Mouse (Mus musculus) limb, embryonic 14.5 days (tissue): Measurements from ENCODE around the gene Olfr1131. TPM values are rescaled to one million over a fixed set of nuclear protein-coding genes. Genes with fewer than 3 reads are reported as not detected.

Source experiments
- ATAC-seq: fragments of 200-750 bp; cut with Nextera tagmentation; 2 replicates; pipeline ENCODE4 v1.8.0; 2017; ENCODE audit warnings: low read depth, moderate number of reproducible peaks, moderate TSS enrichment; ENCODE audit not compliant: low FRiP score
- DNase-seq: peaks from one replicate; pipeline ENCODE4 v3.0.0-alpha.2; 2015; ENCODE audit warnings: low spot score
- H3K27ac ChIP-seq: fragments of 300-500 bp; sonication (generic); replicated peaks from 2 replicates; pipeline ENCODE4 v1.5.1; 2014; ENCODE audit warnings: low read depth, mild to moderate bottlenecking, low read length, moderate library complexity, mixed read lengths
- H3K27me3 ChIP-seq: fragments of 300-500 bp; sonication (generic); 2 replicates; pipeline ENCODE4 v1.6.1; 2014; ENCODE audit warnings: low read length, mixed read lengths; ENCODE audit not compliant: control insufficient read depth, insufficient read depth
- H3K36me3 ChIP-seq: fragments of 300-500 bp; sonication (generic); 2 replicates; pipeline ENCODE4 v1.6.1; 2014; ENCODE audit warnings: mild to moderate bottlenecking, low read length, moderate library complexity, mixed read lengths; ENCODE audit not compliant: control insufficient read depth, insufficient read depth
- H3K4me1 ChIP-seq: fragments of 300-500 bp; sonication (generic); 2 replicates; pipeline ENCODE4 v1.6.1; 2014; ENCODE audit warnings: antibody characterized with exemption, low read length, mixed read lengths; ENCODE audit not compliant: control insufficient read depth, insufficient read depth
- H3K4me2 ChIP-seq: fragments of 300-500 bp; sonication (generic); replicated peaks from 2 replicates; pipeline ENCODE4 v1.6.1; 2014; ENCODE audit warnings: low read depth, mild to moderate bottlenecking, low read length, moderate library complexity; ENCODE audit not compliant: severe bottlenecking
- H3K4me3 ChIP-seq: fragments of 300-500 bp; sonication (generic); replicated peaks from 2 replicates; pipeline ENCODE4 v1.5.1; 2014; ENCODE audit warnings: low read length
- H3K9ac ChIP-seq: fragments of 300-500 bp; sonication (generic); 2 replicates; pipeline ENCODE4 v1.6.1; 2014; ENCODE audit warnings: mild to moderate bottlenecking, low read depth, low read length, moderate library complexity; ENCODE audit not compliant: severe bottlenecking
- H3K9me3 ChIP-seq: fragments of 300-500 bp; sonication (generic); 2 replicates; pipeline ENCODE4 v1.6.1; 2016; ENCODE audit warnings: low read length; ENCODE audit not compliant: control insufficient read depth
- POLR2A ChIP-seq: fragments of 200-500 bp; IDR thresholded peaks from 2 replicates; pipeline ENCODE4 v1.8.0; 2012; ENCODE audit warnings: inconsistent platforms, mild to moderate bottlenecking, moderate library complexity, borderline replicate concordance; ENCODE audit not compliant: insufficient read depth, insufficient read length; ENCODE audit errors: extremely low read depth
- WGBS: fragments of 180-500 bp; shearing (Covaris S2); extraction: QIAGEN DNeasy Blood & Tissue Kit; methylation state at CpG from one replicate; pipeline ENCODE4 v1.1.7; 2014; 5-methylcytosine and 5-hydroxymethylcytosine counted together
- polyA plus RNA-seq, 2 experiments: library from polyadenylated mRNA; depleted of rRNA in 1 of 2; stranded (reverse) in 1 of 2; unstranded in 1 of 2; fragments of >200 nt; fragmentation: Nextera tagmentation in 1 of 2; extraction: Ambion mirVana in 1 of 2; gene quantifications; 2 replicates each; pipeline versions ENCODE4 v1.2.1 to v1.2.3; 2012 to 2014

Gene Olfr1131
- polyA plus RNA-seq, 2 experiments = not detected

- WGBS = 12% methylated on average over 1 of the region's 1 CpGs
- no peak within 1 kb of the TSS for H3K9ac ChIP-seq
- no peaks in the 10 kb centered on the region for H3K36me3 ChIP-seq
- H3K27me3 ChIP-seq = no peaks in the 10 kb centered on the region
- H3K4me3 ChIP-seq = no peak within 1 kb of the TSS
- no peaks in the 10 kb centered on the region for H3K4me1 ChIP-seq
- no peak within 1 kb of the TSS for H3K27ac ChIP-seq
- TF ChIP-seq POLR2A = no peak
- DNase-seq (no peak), ATAC-seq (no peak)
- H3K4me2 ChIP-seq = no peak within 1 kb of the TSS
- H3K9me3 ChIP-seq = no peaks in the 10 kb centered on the region
Observed at GRCm38 (mm10) chr2:87673564-87673963, 46.7 kb downstream of the Olfr1131 start, which contains the start of gene Olfr1135. TSS of gene Olfr1135 (minus strand) at chr2:87673664.

Other genes with a start within 250 kb of the Olfr1131 start
- not detected in 2 replicates for gene Olfr1122, start 241.3 kb upstream of the Olfr1131 start, polyA plus RNA-seq (2012; rRNA removed)
- not detected in 2 replicates for gene Olfr1122, start 241.3 kb upstream of the Olfr1131 start, polyA plus RNA-seq (2014; fragmentation: Nextera tagmentation; extraction: Ambion mirVana)
- gene Olfr1123, start 210.5 kb upstream of the Olfr1131 start, polyA plus RNA-seq (2012; rRNA removed) = not detected in 2 replicates
- not detected in 2 replicates for gene Olfr1123, start 210.5 kb upstream of the Olfr1131 start, polyA plus RNA-seq (2014; fragmentation: Nextera tagmentation; extraction: Ambion mirVana)
- gene Olfr1124, start 196.8 kb upstream of the Olfr1131 start, polyA plus RNA-seq (2012; rRNA removed) = not detected in 2 replicates
- gene Olfr1124, start 196.8 kb upstream of the Olfr1131 start, polyA plus RNA-seq (2014; fragmentation: Nextera tagmentation; extraction: Ambion mirVana) = not detected in 2 replicates
- gene Olfr1126, start 173.1 kb upstream of the Olfr1131 start, polyA plus RNA-seq (2012; rRNA removed) = not detected in 2 replicates
- gene Olfr1126, start 173.1 kb upstream of the Olfr1131 start, polyA plus RNA-seq (2014; fragmentation: Nextera tagmentation; extraction: Ambion mirVana) = not detected in 2 replicates
- gene Pramel7, start 130.0 kb upstream of the Olfr1131 start, polyA plus RNA-seq (2012; rRNA removed) = not detected in 2 replicates
- not detected in 2 replicates for gene Pramel7, start 130.0 kb upstream of the Olfr1131 start, polyA plus RNA-seq (2014; fragmentation: Nextera tagmentation; extraction: Ambion mirVana)
- not detected in 2 replicates for gene Pramel6, start 120.5 kb upstream of the Olfr1131 start, polyA plus RNA-seq (2012; rRNA removed)
- gene Pramel6, start 120.5 kb upstream of the Olfr1131 start, polyA plus RNA-seq (2014; fragmentation: Nextera tagmentation; extraction: Ambion mirVana) = not detected in 2 replicates
- not detected in 2 replicates for gene Olfr153, start 95.3 kb upstream of the Olfr1131 start, polyA plus RNA-seq (2012; rRNA removed)
- not detected in 2 replicates for gene Olfr153, start 95.3 kb upstream of the Olfr1131 start, polyA plus RNA-seq (2014; fragmentation: Nextera tagmentation; extraction: Ambion mirVana)
- not detected in 2 replicates for gene Olfr1128, start 81.6 kb upstream of the Olfr1131 start, polyA plus RNA-seq (2012; rRNA removed)
- gene Olfr1128, start 81.6 kb upstream of the Olfr1131 start, polyA plus RNA-seq (2014; fragmentation: Nextera tagmentation; extraction: Ambion mirVana) = not detected in 2 replicates
- not detected in 2 replicates for gene Olfr1129, start 53.2 kb upstream of the Olfr1131 start, polyA plus RNA-seq (2012; rRNA removed)
- gene Olfr1129, start 53.2 kb upstream of the Olfr1131 start, polyA plus RNA-seq (2014; fragmentation: Nextera tagmentation; extraction: Ambion mirVana) = not detected in 2 replicates
- not detected in 2 replicates for gene Olfr1130, start 20.9 kb upstream of the Olfr1131 start, polyA plus RNA-seq (2012; rRNA removed)
- not detected in 2 replicates for gene Olfr1130, start 20.9 kb upstream of the Olfr1131 start, polyA plus RNA-seq (2014; fragmentation: Nextera tagmentation; extraction: Ambion mirVana)
- gene Olfr1132, start 10.4 kb downstream of the Olfr1131 start, polyA plus RNA-seq (2012; rRNA removed) = not detected in 2 replicates
- not detected in 2 replicates for gene Olfr1132, start 10.4 kb downstream of the Olfr1131 start, polyA plus RNA-seq (2014; fragmentation: Nextera tagmentation; extraction: Ambion mirVana)
- gene Olfr1133, start 20.3 kb downstream of the Olfr1131 start, polyA plus RNA-seq (2012; rRNA removed) = not detected in 2 replicates
- gene Olfr1133, start 20.3 kb downstream of the Olfr1131 start, polyA plus RNA-seq (2014; fragmentation: Nextera tagmentation; extraction: Ambion mirVana) = not detected in 2 replicates
- gene Olfr1134, start 31.4 kb downstream of the Olfr1131 start, polyA plus RNA-seq (2012; rRNA removed) = not detected in 2 replicates
- gene Olfr1134, start 31.4 kb downstream of the Olfr1131 start, polyA plus RNA-seq (2014; fragmentation: Nextera tagmentation; extraction: Ambion mirVana) = not detected in 2 replicates
- not detected in 2 replicates for gene Olfr1135, start 46.6 kb downstream of the Olfr1131 start, polyA plus RNA-seq (2012; rRNA removed)
- gene Olfr1135, start 46.6 kb downstream of the Olfr1131 start, polyA plus RNA-seq (2014; fragmentation: Nextera tagmentation; extraction: Ambion mirVana) = not detected in 2 replicates
- not detected in 2 replicates for gene Olfr1136, start 66.8 kb downstream of the Olfr1131 start, polyA plus RNA-seq (2012; rRNA removed)
- gene Olfr1136, start 66.8 kb downstream of the Olfr1131 start, polyA plus RNA-seq (2014; fragmentation: Nextera tagmentation; extraction: Ambion mirVana) = not detected in 2 replicates
- gene Olfr1137, start 86.1 kb downstream of the Olfr1131 start, polyA plus RNA-seq (2012; rRNA removed) = not detected in 2 replicates
- not detected in 2 replicates for gene Olfr1137, start 86.1 kb downstream of the Olfr1131 start, polyA plus RNA-seq (2014; fragmentation: Nextera tagmentation; extraction: Ambion mirVana)
- not detected in 2 replicates for gene Olfr1138, start 112.9 kb downstream of the Olfr1131 start, polyA plus RNA-seq (2012; rRNA removed)
- not detected in 2 replicates for gene Olfr1138, start 112.9 kb downstream of the Olfr1131 start, polyA plus RNA-seq (2014; fragmentation: Nextera tagmentation; extraction: Ambion mirVana)
- not detected in 2 replicates for gene Olfr1140, start 116.6 kb downstream of the Olfr1131 start, polyA plus RNA-seq (2012; rRNA removed)
- not detected in 2 replicates for gene Olfr1140, start 116.6 kb downstream of the Olfr1131 start, polyA plus RNA-seq (2014; fragmentation: Nextera tagmentation; extraction: Ambion mirVana)
- not detected in 2 replicates for gene Olfr1141, start 126.9 kb downstream of the Olfr1131 start, polyA plus RNA-seq (2012; rRNA removed)
- gene Olfr1141, start 126.9 kb downstream of the Olfr1131 start, polyA plus RNA-seq (2014; fragmentation: Nextera tagmentation; extraction: Ambion mirVana) = not detected in 2 replicates
- gene Olfr152, start 152.4 kb downstream of the Olfr1131 start, polyA plus RNA-seq (2012; rRNA removed) = not detected in 2 replicates
- gene Olfr152, start 152.4 kb downstream of the Olfr1131 start, polyA plus RNA-seq (2014; fragmentation: Nextera tagmentation; extraction: Ambion mirVana) = not detected in 2 replicates
- not detected in 2 replicates for gene Olfr1143, start 173.5 kb downstream of the Olfr1131 start, polyA plus RNA-seq (2012; rRNA removed)
- gene Olfr1143, start 173.5 kb downstream of the Olfr1131 start, polyA plus RNA-seq (2014; fragmentation: Nextera tagmentation; extraction: Ambion mirVana) = not detected in 2 replicates
- gene Olfr1145, start 182.7 kb downstream of the Olfr1131 start, polyA plus RNA-seq (2012; rRNA removed) = not detected in 2 replicates
- not detected in 2 replicates for gene Olfr1145, start 182.7 kb downstream of the Olfr1131 start, polyA plus RNA-seq (2014; fragmentation: Nextera tagmentation; extraction: Ambion mirVana)
- gene Olfr1148, start 203.4 kb downstream of the Olfr1131 start, polyA plus RNA-seq (2012; rRNA removed) = not detected in 2 replicates
- not detected in 2 replicates for gene Olfr1148, start 203.4 kb downstream of the Olfr1131 start, polyA plus RNA-seq (2014; fragmentation: Nextera tagmentation; extraction: Ambion mirVana)
- gene Olfr1150-ps1, start 216.9 kb downstream of the Olfr1131 start, polyA plus RNA-seq (2012; rRNA removed) = not detected in 2 replicates
- gene Olfr1150-ps1, start 216.9 kb downstream of the Olfr1131 start, polyA plus RNA-seq (2014; fragmentation: Nextera tagmentation; extraction: Ambion mirVana) = not detected in 2 replicates
- not detected in 2 replicates for gene Olfr1151, start 228.8 kb downstream of the Olfr1131 start, polyA plus RNA-seq (2012; rRNA removed)
- not detected in 2 replicates for gene Olfr1151, start 228.8 kb downstream of the Olfr1131 start, polyA plus RNA-seq (2014; fragmentation: Nextera tagmentation; extraction: Ambion mirVana)
- not detected in 2 replicates for gene Olfr1152, start 239.4 kb downstream of the Olfr1131 start, polyA plus RNA-seq (2012; rRNA removed)
- gene Olfr1152, start 239.4 kb downstream of the Olfr1131 start, polyA plus RNA-seq (2014; fragmentation: Nextera tagmentation; extraction: Ambion mirVana) = not detected in 2 replicates